Mouse (Mus musculus) erythroid progenitor cell, adult 5-6 weeks (primary cell): Measurements from ENCODE around the gene Dmd. TPM values are rescaled to one million over a fixed set of nuclear protein-coding genes. Genes with fewer than 3 reads are reported as not detected.
"Not testable (repeated sequence)": the region's sequence is repeated elsewhere in the genome, so short reads cannot be mapped to it uniquely, and the experiment has no call there.

Experiments used
- ATAC-seq: replicated peaks from 2 replicates; pipeline ENCODE4 v1.8.0; 2016; ENCODE audit warnings: moderate number of reproducible peaks, mild to moderate bottlenecking, moderate TSS enrichment, inconsistent platforms; ENCODE audit not compliant: poor library complexity, low FRiP score, severe bottlenecking
- total RNA-seq, 2 experiments: library from RNA; stranded (forward) in 1 of 2; stranded (reverse) in 1 of 2; fragments of 150-400 nt in 1 of 2; fragments of 186-747, 209-891 nt in 1 of 2; gene quantifications; 2 replicates each; pipeline versions ENCODE4 v1.2.3 to v1.2.4; 2015 to 2017; ENCODE audit warnings: low replicate concordance in 2 of 2

Dmd gene
- 1.4 TPM in 1 of 2 replicates, not detected in the other for total RNA-seq (2015; ENCODE audit: low replicate concordance)
- not detected in 2 replicates for total RNA-seq (2017; ENCODE audit: low replicate concordance)

DNA sequence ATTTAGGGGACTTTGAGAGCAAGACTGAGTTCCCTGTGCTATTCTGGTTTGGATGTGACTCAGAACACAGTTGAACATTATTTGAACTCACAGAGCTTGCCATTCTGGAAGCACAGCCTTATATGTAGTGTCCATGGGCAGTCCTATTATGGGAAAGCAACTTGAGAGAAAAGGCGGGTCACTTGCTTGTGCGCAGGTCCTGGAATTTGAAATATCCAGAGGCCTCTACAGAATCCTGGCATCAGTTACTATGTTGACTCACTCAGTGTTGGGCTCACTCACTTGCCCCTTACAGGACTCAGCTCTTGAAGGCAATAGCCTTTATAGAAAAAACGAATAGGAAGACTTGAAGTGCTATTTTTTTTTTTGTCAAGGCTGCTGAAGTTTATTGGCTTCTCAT is at the start of gene Dmd:
Gene Dmd (plus strand): TSS at position 241 of the 400 bp plus-strand sequence.
- no peak for ATAC-seq

DNA sequence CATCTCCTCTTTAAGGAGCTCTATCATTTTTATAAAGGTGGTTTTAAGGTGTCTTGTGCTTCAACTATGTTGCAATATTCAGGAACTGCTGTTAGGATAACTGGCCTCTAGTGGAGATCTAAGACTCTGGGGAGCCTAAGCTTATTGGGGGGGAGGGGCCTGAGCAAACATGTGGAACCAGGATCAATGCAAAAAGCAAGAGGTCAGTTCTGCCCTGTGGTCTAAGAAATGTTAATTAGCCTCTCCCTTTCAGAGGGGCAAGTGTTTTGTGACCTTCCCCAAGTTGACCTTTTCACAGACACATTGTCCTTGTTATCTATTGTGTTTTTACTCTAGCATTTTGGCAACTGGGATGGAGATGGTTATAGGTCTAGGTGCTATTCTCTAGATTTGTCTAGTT is 47.2 kb upstream of the Dmd start:
- ATAC-seq: no peak

DNA sequence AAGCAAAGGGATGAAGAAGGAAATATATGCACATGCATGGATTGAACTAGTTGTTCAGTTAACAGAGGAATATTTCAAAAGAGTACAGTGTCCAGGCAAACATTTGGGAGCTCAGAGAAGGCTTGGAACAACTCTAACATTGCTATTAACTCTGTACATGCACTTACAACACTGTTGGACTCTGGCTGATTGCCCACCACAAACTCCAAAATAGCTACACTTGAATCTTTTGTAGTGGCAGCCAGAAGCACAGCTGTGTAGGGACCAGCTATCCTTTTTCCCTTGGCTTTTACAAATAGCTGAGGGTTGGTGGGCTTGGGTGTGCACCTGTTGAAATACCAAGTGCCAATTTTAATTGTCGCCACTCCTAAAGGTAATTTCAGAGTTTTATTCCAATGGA is 39.0 kb downstream of the Dmd start:
- no peak for ATAC-seq

DNA sequence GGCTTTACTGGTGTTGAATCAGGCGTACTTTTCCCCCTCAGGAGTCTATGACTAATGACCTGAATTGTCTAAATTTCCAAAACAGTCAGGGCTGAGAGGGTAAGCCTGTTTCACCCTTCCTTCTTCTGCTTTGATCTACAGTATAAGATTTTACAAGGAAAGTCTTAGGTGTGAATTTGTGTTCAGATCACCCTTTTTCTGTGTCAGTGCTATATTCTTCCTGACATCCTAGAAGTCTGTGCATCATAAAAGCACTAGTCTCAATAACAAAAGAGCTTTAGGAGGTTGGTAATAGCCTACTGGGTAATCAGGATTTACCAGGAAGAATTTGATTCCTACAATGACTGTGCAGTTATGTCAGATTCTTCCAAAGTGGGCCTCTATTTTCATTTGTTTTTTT is 101.5 kb downstream of the Dmd start:
- ATAC-seq: no peak

DNA sequence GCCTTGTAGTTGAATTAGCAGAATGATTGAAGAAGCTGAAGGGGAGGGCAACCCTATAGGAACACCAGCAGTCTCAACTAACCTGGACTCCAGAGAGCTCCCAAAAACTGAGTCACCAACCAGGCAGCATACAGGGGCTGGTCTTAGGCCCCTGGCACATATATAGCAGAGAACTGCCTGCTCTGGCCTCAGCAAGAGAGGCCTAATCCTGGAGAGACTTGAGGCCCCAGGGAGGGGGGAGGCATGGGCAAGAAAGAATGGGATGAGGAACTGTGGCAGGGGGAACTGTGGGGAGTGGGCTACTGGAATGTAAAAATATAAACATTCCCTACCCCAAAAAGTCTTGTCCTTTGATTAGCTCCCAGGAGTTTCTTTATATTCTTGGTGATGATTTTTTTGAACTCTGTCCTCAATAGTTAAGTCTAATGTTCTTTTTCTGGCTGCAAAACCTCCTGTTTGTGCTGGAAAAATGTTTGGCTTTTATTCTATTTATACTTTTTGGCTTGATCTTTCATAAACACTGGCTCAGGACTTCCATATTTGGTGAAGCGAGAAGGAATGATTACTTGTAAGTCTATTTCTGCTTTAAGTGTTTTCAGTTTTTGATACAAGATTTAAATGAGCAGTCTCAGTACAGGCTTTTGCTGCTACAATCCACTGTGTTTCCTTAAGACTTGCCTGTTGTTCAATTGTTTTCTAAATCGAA is 167.7 kb downstream of the Dmd start:
- no peak for ATAC-seq

DNA sequence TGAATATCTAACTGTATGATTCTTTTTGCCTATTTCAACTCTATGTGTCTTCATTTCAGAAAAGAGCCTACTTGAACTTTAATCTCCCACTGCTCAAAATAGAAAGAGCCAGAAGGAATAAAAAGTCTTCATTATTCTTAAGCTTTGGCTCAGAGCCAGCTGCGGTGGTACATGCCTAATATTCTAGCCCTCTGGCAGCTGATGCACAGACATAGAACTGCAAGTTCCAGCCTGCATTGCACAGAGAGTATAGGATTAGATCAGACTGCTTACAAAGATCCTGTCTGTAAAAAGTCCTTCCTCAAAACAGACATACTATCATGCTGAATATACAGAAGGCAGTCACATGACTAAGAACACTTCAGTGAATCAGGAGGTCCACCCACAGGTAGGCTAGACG is 168.5 kb downstream of the Dmd start:
- no peak for ATAC-seq

DNA sequence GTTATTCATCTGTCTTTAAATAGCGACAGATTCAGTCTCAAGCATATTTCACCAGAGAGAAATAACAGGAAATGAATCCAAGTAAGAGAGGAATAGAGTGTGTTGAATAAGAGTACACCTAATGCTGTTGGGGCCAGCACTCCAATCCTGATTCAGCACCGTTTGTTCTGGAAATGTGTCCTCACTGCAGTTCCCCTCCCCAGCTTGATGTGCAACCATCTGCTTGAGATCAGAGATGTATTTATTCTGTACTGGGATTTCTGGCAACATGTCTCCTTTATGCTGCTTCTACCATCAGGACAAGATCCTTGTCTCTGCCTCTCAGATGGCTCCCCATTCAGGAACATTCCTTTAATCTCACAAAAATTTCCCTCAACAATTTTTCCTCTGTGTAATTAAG is 271.9 kb downstream of the Dmd start:
- ATAC-seq: no peak

DNA sequence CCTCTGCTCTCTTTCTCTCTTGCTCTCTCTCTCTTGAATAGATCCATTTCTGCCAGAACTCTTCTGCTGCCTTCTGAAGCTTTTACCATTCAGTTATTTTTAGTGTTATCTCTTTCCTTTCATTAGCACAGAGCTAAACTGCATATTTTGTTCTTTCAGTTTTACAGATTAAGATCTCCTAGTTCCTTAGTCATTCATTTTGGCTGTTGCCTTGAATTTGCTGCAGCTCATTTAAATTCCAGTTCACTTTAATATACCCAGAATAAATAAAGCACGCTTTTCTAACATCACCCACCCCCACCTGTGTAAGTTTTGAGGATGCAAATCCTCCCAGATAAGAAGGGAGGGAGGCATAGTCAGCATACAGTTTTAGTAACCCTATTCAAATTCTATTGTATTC is 272.4 kb downstream of the Dmd start:
- no peak for ATAC-seq

DNA sequence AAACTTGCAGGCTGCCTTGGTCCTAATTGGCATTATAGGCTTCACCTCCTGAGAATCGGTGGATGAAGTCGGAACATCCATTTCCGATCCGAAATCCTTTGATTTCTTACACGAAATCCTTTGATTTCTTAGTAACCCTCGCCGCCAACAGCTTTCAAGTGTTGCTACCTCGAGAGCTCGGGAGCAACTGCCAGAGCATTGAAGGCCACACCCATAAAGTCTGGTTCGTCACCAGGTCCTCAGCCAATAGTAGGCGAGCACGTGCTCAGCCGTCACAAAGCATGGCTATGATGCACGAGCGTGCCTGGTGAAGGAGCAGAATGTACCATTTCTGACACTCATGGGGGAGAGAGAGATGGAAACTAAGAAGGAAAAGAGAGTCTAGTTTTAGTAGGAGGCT is 538.9 kb downstream of the Dmd start, which contains the start of gene Tsga8:
Gene Tsga8 (minus strand): TSS at position 327 of the 400 bp plus-strand sequence.
- ATAC-seq: no peak

DNA sequence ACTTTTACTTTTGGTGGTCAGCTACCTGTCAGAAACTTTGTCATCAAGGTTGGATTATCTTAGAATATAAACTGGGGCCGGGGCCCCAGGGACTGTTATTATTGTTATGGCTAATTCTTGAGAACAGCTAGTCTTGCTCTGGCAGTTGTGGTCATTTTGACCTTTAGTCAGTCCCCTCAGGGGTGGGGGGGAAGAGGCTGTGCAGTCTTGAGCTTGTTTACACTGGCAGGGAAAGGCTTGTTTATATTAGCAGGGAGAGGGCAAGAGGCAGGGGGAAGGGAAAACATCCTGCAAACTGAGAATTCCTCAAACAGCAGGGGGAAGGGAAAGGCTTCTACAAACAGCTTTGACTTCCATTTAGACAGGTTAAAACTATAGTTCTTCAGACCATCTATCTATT is 726.3 kb downstream of the Dmd start:
- no peak for ATAC-seq

DNA sequence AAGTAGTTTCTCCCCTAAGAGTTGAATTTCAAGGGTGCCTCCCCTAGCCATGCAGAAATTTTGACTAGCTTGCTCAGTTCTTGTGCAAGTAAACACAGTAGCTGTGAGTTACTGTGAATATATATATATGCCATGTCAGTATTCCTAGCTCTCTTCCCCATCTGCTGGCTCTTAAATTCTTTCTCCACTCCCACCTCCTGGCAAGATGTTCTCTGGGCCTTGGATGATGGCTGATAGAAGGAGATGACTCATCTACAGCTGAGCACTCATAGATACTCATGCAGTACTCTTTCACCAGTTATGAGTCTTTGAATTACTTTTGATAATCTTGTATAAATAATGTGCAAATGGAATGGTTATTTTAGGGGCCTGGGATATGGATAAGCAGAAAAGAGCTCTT is 737.9 kb downstream of the Dmd start:
- no peak for ATAC-seq

DNA sequence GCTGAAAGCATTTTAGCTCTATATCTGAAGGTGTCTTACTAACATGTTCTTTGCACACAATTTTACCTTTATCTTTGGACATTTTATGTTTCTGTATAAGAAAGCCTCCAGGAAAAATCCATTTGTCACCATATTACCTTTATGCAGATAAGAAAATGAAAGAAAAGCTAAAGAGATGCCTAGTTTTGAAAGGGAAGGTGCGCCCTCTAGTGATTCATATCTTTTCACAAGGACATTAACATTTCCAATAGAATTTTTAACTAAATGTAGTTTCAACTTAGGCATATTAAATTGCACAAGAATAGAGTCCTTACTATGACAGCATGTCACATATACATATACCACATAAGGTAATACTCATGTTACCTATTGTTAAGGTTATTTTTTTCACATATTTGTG is 791.9 kb downstream of the Dmd start:
- no peak for ATAC-seq

DNA sequence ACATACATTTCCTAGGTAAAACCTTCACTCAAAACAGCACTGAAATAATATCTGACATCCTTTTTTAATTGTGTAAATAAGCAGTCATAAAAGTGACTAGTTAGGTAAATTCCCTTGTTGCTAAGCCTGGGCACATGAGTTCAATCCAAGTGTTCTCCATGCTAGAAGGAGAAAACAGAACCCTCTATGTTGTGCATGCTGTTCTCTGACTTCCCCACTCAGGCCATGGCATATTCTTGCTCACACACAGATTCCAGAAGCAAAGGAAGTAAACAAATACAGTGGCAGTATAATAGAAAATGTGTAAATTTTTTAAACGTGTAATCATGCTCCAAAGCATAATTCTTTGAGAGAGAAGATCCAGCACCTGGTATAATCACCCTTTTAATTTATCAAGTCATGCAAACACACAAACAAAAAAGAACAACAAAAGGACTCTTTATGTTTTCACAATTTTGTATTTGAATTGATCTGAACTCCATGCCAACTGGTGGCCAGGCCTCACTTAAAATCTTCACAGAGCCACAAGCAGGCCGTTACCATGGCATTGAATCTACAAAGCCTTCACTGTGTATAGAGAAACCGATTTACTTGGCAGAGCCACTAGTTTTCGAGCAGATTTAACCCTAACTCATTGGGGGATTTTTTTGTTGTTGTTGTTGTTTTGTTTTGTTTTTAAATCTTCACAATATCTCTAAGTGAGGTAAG is 797.8 kb downstream of the Dmd start:
- no peak for ATAC-seq

DNA sequence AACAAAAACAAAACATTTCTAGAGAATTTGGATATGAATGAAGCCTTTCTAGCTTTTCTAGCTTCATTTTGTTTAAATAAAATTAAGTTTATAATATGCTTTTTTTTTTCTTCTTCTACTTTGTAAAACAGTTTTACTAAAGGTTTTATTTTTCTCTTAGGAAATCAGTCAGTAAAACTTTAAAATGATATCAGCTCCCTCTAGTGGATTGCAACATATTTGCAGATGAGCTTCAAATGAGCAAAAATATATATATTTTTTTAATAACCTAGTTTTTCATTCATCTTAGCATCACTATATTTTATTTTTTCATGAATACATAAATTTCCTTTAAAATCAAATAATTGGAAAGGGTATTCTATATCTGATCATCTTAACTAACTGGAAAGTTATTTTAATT is 838.7 kb downstream of the Dmd start:
- no peak for ATAC-seq

DNA sequence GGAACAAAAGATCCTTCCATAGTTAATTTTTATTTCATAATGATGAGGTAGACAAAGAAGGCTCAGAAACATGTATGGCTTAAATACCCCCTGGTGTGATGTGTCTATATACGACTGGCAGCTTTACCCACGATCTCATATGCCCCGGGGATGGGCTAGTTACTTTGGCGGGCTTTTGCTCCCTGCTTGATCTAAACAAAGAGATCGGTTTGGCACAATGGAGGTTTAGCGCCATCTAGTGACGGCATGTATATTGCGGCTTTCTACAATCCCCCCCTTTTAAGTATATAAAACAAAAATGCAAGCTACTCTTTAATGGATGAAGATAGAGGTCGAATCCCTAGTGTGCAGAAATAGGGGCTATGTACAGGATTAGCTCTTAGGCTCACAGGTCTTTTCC is 918.8 kb downstream of the Dmd start:
- not testable (repeated sequence) for ATAC-seq

DNA sequence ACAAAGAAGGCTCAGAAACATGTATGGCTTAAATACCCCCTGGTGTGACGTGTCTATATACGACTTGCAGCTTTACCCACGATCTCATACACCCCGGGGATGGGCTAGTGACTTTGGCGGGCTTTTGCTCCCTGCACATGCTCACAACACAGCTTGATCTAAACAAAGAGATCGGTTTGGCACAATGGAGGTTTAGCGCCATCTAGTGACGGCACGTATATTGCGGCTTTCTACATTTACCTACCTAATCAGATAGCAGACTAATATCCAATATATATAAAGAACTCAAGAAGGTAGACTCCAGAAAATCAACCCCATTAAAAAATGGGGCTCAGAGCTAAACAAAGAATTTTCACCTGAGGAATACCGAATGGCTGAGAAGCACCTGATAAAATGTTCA is 926.7 kb downstream of the Dmd start:
- ATAC-seq: not testable (repeated sequence)

DNA sequence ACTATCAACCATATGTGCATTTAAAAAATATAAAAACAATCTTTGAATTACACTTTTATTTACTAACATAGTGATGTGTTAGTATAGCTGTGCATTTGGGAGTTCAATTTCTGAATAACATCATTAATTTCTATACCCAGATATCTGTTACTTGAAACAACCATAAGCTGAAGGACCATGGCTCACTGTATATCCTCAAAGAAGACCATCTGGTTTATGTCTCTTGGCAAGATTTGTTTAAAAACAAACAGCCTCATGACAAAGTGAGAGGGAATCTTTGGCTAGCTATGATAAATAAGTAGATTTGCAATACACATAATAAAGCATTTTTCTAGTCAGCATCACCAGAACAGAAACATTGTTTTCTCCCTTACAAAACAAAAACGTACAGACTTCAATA is 1027.2 kb downstream of the Dmd start:
- ATAC-seq: no peak

DNA sequence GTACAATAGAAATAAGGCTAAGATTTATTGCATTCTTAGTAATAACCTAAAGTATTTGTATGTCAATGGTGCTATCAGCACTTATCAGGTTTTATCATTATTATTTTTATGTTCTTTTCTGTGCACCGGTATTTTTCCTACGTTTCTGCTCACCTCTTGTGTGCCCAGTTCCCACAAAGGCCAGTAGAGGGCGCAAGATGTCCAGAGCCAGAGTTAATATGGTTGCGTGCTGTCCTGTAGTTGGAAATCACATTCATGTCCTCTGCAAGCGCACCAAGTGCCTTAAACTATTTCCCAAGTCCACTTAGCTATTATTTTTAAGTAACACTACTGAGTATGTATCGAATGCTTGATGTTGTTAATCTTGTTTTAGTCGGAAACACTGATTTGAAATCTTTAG is 1052.6 kb downstream of the Dmd start:
- no peak for ATAC-seq

DNA sequence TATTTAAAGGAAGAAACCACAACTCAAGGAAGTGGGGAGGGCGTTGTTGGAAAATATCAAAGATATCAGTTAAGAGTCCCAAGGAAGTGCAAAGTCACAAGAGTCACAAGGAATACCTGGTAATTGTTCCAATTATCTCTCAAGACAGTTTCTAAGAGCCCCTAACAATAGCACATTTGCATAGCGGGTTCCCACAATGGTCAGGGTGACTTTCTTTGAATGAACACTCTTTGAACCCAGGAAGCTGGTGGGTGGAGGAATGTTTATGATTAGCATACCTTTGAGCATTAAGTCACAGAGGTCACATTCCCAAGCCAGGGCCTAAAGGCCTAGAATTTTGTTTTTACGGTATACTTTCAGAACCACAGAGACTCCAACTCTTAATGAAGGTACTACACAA is 1113.8 kb downstream of the Dmd start:
- not testable (repeated sequence) for ATAC-seq

DNA sequence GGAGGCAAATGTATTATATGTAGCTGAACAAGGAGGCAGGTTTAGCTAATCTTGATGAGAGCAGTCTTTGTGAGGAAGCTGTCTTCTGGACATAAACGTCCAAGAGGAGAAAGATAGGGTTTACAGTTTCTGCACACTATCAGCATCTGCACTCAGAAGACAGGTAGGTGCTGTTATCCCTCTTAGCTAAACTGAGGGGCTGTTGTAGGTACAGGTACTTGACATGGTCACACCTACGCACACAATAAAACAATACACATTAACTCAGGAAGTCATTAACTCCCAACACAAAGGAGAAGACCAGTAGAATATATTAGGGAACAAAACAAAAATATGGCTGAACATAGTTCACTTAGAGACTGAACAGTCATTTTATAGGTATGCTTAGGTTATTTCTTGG is 1217.2 kb downstream of the Dmd start:
- ATAC-seq: no peak

DNA sequence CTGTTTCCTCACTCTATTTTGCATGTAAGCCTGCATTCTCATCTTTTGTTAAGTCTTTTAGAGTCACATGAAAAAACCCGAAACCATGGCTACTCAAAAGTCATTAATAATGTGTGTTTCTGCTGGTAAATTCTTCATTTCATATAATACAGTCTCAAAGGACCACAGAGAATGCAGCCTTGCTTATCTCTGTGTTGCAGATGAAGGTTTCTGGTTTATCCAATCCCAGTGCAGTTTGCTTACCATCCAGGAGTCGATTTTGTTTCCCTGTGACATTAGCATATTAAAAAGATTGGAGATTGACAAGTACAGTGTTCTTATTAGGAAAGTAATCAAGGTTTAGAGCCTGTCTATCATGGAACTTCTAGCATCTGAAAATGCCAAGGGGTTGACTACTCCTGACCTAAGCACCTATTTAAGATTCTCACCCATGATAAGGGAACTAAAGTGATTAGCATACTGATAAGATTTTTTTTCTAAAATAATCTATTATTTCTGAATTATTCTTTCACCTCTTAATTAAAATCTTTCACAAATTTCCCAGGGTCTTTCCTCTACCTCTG is 1292.7 kb downstream of the Dmd start:
- no peak for ATAC-seq
